Mouse (Mus musculus) MEL (cell line): ENCODE results near the gene Mpp2. TPM values are rescaled to one million over a fixed set of nuclear protein-coding genes. Genes with fewer than 3 reads are reported as not detected.

ENCODE experiments used
- DNase-seq: peaks from one replicate; pipeline ENCODE4 v3.0.0; 2011; ENCODE audit warnings: low read depth, low spot score
- H3K27ac ChIP-seq: 2 replicates; pipeline ENCODE4 v1.5.1; 2012; ENCODE audit warnings: low read depth, mild to moderate bottlenecking, control low read depth, low read length, moderate library complexity; ENCODE audit not compliant: control insufficient read depth
- H3K27me3 ChIP-seq, 2 experiments: fragments of 150-350 bp in 1 of 2; sonication (generic) in 1 of 2; 2 replicates each; pipeline ENCODE4 v1.6.1; 2012; ENCODE audit warnings: low read length in 2 of 2, mild to moderate bottlenecking in 2 of 2, improper control_type of control experiment in 1 of 2, moderate library complexity in 1 of 2; ENCODE audit not compliant: insufficient read depth in 2 of 2, control insufficient read depth in 1 of 2
- H3K36me3 ChIP-seq, 2 experiments: 2 replicates each; pipeline ENCODE4 v1.6.1; 2012 to 2014; ENCODE audit warnings: low read length in 2 of 2, improper control_type of control experiment in 1 of 2, inconsistent platforms in 1 of 2, mild to moderate bottlenecking in 1 of 2; ENCODE audit not compliant: insufficient read depth in 2 of 2, control insufficient read depth in 1 of 2
- H3K4me1 ChIP-seq, 2 experiments: fragments of 150-350 bp in 1 of 2; sonication (generic) in 1 of 2; 2 replicates each; pipeline ENCODE4 v1.6.1; 2012; ENCODE audit warnings: low read length in 2 of 2, improper control_type of control experiment in 1 of 2, mild to moderate bottlenecking in 1 of 2; ENCODE audit not compliant: insufficient read depth in 2 of 2, control insufficient read depth in 1 of 2
- H3K4me3 ChIP-seq, 2 experiments: fragments of 150-350 bp in 1 of 2; sonication (generic) in 1 of 2; 2 replicates each; pipeline ENCODE4 v1.5.1; 2012; ENCODE audit warnings: low read depth in 2 of 2, low read length in 2 of 2, mild to moderate bottlenecking in 2 of 2, moderate library complexity in 2 of 2, control low read depth in 1 of 2, improper control_type of control experiment in 1 of 2; ENCODE audit not compliant: control insufficient read depth in 1 of 2, insufficient read depth in 1 of 2
- H3K79me2 ChIP-seq: 2 replicates; pipeline ENCODE4 v1.6.1; 2012; ENCODE audit warnings: mild to moderate bottlenecking, low read length, moderate library complexity; ENCODE audit not compliant: control insufficient read depth, poor library complexity, insufficient read depth
- H3K9ac ChIP-seq: 2 replicates; pipeline ENCODE4 v1.6.1; 2012; ENCODE audit warnings: low read depth, mild to moderate bottlenecking, control low read depth, low read length, moderate library complexity; ENCODE audit not compliant: control insufficient read depth, poor library complexity, severe bottlenecking
- H3K9me3 ChIP-seq: fragments of 150-350 bp; sonication (generic); replicated peaks from 2 replicates; pipeline ENCODE4 v1.6.1; 2012; ENCODE audit warnings: mild to moderate bottlenecking, low read length, improper control_type of control experiment, moderate library complexity; ENCODE audit not compliant: insufficient read depth
- CTCF ChIP-seq, 3 experiments: IDR thresholded peaks in 2 of 3; conservative IDR thresholded peaks in 1 of 3; 2 replicates each; pipeline ENCODE4 v1.5.1; 2011 to 2012; ENCODE audit warnings: low read length in 3 of 3, low read depth in 2 of 3, mild to moderate bottlenecking in 2 of 3, improper control_type of control experiment in 1 of 3, inconsistent platforms in 1 of 3, mixed read lengths in 1 of 3, moderate library complexity in 1 of 3; ENCODE audit not compliant: control insufficient read depth in 1 of 3, insufficient read depth in 1 of 3, poor library complexity in 1 of 3, severe bottlenecking in 1 of 3
- ELF1 ChIP-seq: IDR thresholded peaks from 2 replicates; pipeline ENCODE4 v1.6.1; 2014; ENCODE audit warnings: low read depth, mild to moderate bottlenecking, inconsistent platforms, low read length, improper control_type of control experiment, moderate library complexity
- EP300 ChIP-seq, 2 experiments: IDR thresholded peaks; 2 replicates each; pipeline ENCODE4 v1.6.1; 2011; ENCODE audit warnings: improper control_type of control experiment in 2 of 2, low read length in 2 of 2, low read depth in 1 of 2, mild to moderate bottlenecking in 1 of 2
- ETS1 ChIP-seq: IDR thresholded peaks from 2 replicates; pipeline ENCODE4 v1.6.1; 2012; ENCODE audit warnings: low read depth, mild to moderate bottlenecking, inconsistent platforms, low read length, improper control_type of control experiment, moderate library complexity
- GABPA ChIP-seq: IDR thresholded peaks from 2 replicates; pipeline ENCODE4 v1.6.1; 2012; ENCODE audit warnings: low read depth, mild to moderate bottlenecking, inconsistent platforms, low read length, improper control_type of control experiment, moderate library complexity
- GATA1 ChIP-seq: IDR thresholded peaks from 2 replicates; pipeline ENCODE4 v1.6.1; 2011; ENCODE audit warnings: low read depth, low read length, improper control_type of control experiment
- HCFC1 ChIP-seq: IDR thresholded peaks from 2 replicates; pipeline ENCODE4 v1.6.1; 2012; ENCODE audit warnings: low read depth, mild to moderate bottlenecking, inconsistent platforms, low read length, improper control_type of control experiment, moderate library complexity
- KAT2A ChIP-seq: conservative IDR thresholded peaks from 2 replicates; pipeline ENCODE4 v1.6.1; 2012; ENCODE audit warnings: low read depth, low read length, improper control_type of control experiment, inconsistent platforms
- MEF2A ChIP-seq: IDR thresholded peaks from 2 replicates; pipeline ENCODE4 v1.6.1; 2014; ENCODE audit warnings: low read depth, mild to moderate bottlenecking, inconsistent platforms, low read length, improper control_type of control experiment; ENCODE audit not compliant: poor library complexity, insufficient replicate concordance, severe bottlenecking; ENCODE audit errors: extremely low read depth
- MXI1 ChIP-seq: IDR thresholded peaks from 2 replicates; pipeline ENCODE4 v1.6.1; 2011; ENCODE audit warnings: mild to moderate bottlenecking, low read depth, low read length, improper control_type of control experiment
- MYC ChIP-seq: IDR thresholded peaks from 2 replicates; pipeline ENCODE4 v1.6.1; 2011; ENCODE audit warnings: low read depth, mild to moderate bottlenecking, low read length, improper control_type of control experiment, moderate library complexity
- NELFE ChIP-seq: IDR thresholded peaks from 2 replicates; pipeline ENCODE4 v1.6.1; 2011; ENCODE audit warnings: low read depth, low read length, improper control_type of control experiment
- NRF1 ChIP-seq: IDR thresholded peaks from 2 replicates; pipeline ENCODE4 v1.6.1; 2014; ENCODE audit warnings: low read depth, mild to moderate bottlenecking, inconsistent platforms, low read length, improper control_type of control experiment, moderate library complexity; ENCODE audit not compliant: poor library complexity, insufficient read depth, severe bottlenecking
- POLR2A ChIP-seq, 2 experiments: IDR thresholded peaks; 2 replicates each; pipeline ENCODE4 v1.6.1; 2011 to 2012; ENCODE audit warnings: low read length in 2 of 2, mild to moderate bottlenecking in 2 of 2, control low read depth in 1 of 2, improper control_type of control experiment in 1 of 2, low read depth in 1 of 2, moderate library complexity in 1 of 2; ENCODE audit not compliant: control insufficient read depth in 1 of 2, insufficient read depth in 1 of 2, poor library complexity in 1 of 2
- RAD21 ChIP-seq: IDR thresholded peaks from 2 replicates; pipeline ENCODE4 v1.6.1; 2011; ENCODE audit warnings: mild to moderate bottlenecking, low read depth, low read length, improper control_type of control experiment
- SMC3 ChIP-seq: IDR thresholded peaks from 2 replicates; pipeline ENCODE4 v1.6.1; 2011; ENCODE audit warnings: low read depth, low read length, improper control_type of control experiment
- TAL1 ChIP-seq: IDR thresholded peaks from 2 replicates; pipeline ENCODE4 v1.6.1; 2012; ENCODE audit warnings: mild to moderate bottlenecking, inconsistent platforms, low read length, moderate library complexity, mixed read lengths
- TBP ChIP-seq: IDR thresholded peaks from 2 replicates; pipeline ENCODE4 v1.8.0; 2011; ENCODE audit warnings: low read depth, low read length, improper control_type of control experiment
- TCF12 ChIP-seq: IDR thresholded peaks from 2 replicates; pipeline ENCODE4 v1.6.1; 2014; ENCODE audit warnings: low read depth, mild to moderate bottlenecking, inconsistent platforms, low read length, improper control_type of control experiment, moderate library complexity
- UBTF ChIP-seq: IDR thresholded peaks from 2 replicates; pipeline ENCODE4 v1.6.1; 2012; ENCODE audit warnings: low read depth, mild to moderate bottlenecking, inconsistent platforms, low read length, improper control_type of control experiment, moderate library complexity, borderline replicate concordance; ENCODE audit not compliant: insufficient read depth
- ZKSCAN1 ChIP-seq: IDR thresholded peaks from 2 replicates; pipeline ENCODE4 v1.6.1; 2012; ENCODE audit warnings: low read depth, mild to moderate bottlenecking, inconsistent platforms, low read length, improper control_type of control experiment, moderate library complexity
- ZMIZ1 ChIP-seq: IDR thresholded peaks from 2 replicates; pipeline ENCODE4 v1.6.1; 2012; ENCODE audit warnings: low read depth, mild to moderate bottlenecking, inconsistent platforms, low read length, improper control_type of control experiment, moderate library complexity
- polyA plus RNA-seq, 2 experiments: library from polyadenylated mRNA; stranded (reverse) in 1 of 2; unstranded in 1 of 2; fragments of >175 nt in 1 of 2; fragments of >200 nt in 1 of 2; gene quantifications; 2 replicates each; pipeline versions ENCODE4 v1.2.1 to v1.2.4; 2012; ENCODE audit warnings: low replicate concordance in 2 of 2, low read depth in 1 of 2; ENCODE audit not compliant: insufficient read length in 2 of 2, insufficient read depth in 1 of 2, missing spikeins in 1 of 2
- total RNA-seq: library from RNA; depleted of rRNA; stranded (reverse); fragments of 300-350 nt; gene quantifications from 2 replicates; pipeline ENCODE4 v1.2.3, GENCODE M21; 2012

Gene Mpp2
- total and polyA plus RNA-seq, 3 experiments = 2.9 to 16.3 TPM; not detected in 1

- no peak for TF ChIP-seq MYC
- TF ChIP-seq TBP = no peak
- TF ChIP-seq ZMIZ1 = no peak
- no peak for TF ChIP-seq CTCF (IDR thresholded peaks at IDR 0.05 in 2 of 3, conservative IDR thresholded peaks at IDR 0.05 in 1 of 3; ENCODE audit: control insufficient read depth in 1 of 3, insufficient read depth in 1 of 3, low read depth in 2 of 3, low read length in 3 of 3, poor library complexity in 1 of 3, severe bottlenecking in 1 of 3)
- no peak for TF ChIP-seq TAL1
- no peak for TF ChIP-seq NELFE
- TF ChIP-seq GABPA = no peak
- no peak for TF ChIP-seq HCFC1
- no peak for TF ChIP-seq RAD21
- TF ChIP-seq SMC3 = no peak
- TF ChIP-seq POLR2A (IDR thresholded peaks at IDR 0.05; ENCODE audit: control insufficient read depth in 1 of 2, insufficient read depth in 1 of 2, low read depth in 1 of 2, low read length in 2 of 2, poor library complexity in 1 of 2) = no peak
- no peak for TF ChIP-seq UBTF
- no peak for TF ChIP-seq ETS1
- no peak for TF ChIP-seq EP300 (IDR thresholded peaks at IDR 0.05; ENCODE audit: low read depth in 1 of 2, low read length in 2 of 2)
- TF ChIP-seq KAT2A = no peak
- TF ChIP-seq MXI1 = no peak
- TF ChIP-seq MEF2A = no peak
- no peak for TF ChIP-seq NRF1
- Histone ChIP-seq H3K4me1 (0 out of 4 replicates have a peak, but pooled peaks cover 0 to 1% of the 10 kb centered on the region in 2 experiments), H3K9me3 (no peaks in the 10 kb centered on the region), H3K9ac (no peak overlapping the region), H3K27ac (no peak overlapping the region), H3K36me3 (no peaks in the 10 kb centered on the region), H3K79me2 (no peaks in the 10 kb centered on the region), H3K27me3 (peaks cover 0 to 4% of the 10 kb centered on the region in 2 experiments; a peak in 2 of 4 replicates), H3K4me3 (no peak overlapping the region)
- DNase-seq = no peak
These were observed 41.7 kb downstream of the Mpp2 start for GRCm38 (mm10) chr11:102046607-102047006.

- Histone ChIP-seq H3K9me3 (no peaks in the 10 kb centered on the region), H3K4me1 (0 out of 4 replicates have a peak, but pooled peaks cover 0 to 4% of the 10 kb centered on the region in 2 experiments), H3K36me3 (no peaks in the 10 kb centered on the region), H3K27me3 (peaks cover 0 to 4% of the 10 kb centered on the region in 2 experiments; a peak in 2 of 4 replicates), H3K79me2 (no peaks in the 10 kb centered on the region), H3K9ac (no peak overlapping the region), H3K27ac (no peak overlapping the region), H3K4me3 (no peak overlapping the region)
- TF ChIP-seq TCF12 (no peak), GATA1 (no peak), ELF1 (no peak), MEF2A (no peak), NRF1 (no peak), ZKSCAN1 (no peak)
- DNase-seq = no peak
These were observed 43.6 kb downstream of the Mpp2 start for GRCm38 (mm10) chr11:102044691-102045212.
